11 mouse cellular contexts compared by ENCODE assay signal in the genomic region with DNA sequence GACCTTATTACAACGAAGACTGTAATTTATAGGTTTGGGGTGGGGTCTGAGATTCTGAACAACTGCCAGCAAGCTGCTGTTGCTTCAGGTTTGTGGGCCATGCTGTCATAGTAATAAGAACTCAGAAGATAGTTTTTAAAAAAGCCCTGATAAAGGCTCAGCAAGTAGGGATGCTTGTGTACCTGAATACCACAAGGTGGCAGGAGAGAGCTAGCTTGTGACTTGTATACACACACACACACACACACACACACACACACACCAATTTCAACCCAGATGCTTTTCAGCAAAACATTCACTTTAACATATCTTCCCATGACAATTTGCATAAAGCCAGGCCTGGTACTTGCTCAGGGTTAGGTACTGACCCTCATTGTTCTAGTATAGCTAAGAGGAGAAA. TPM values are rescaled to one million over a fixed set of nuclear protein-coding genes. Genes with fewer than 3 reads are reported as not detected.
DNase-seq lines count a peak whose midpoint lies in the region; ATAC-seq and TF ChIP-seq lines count a peak whose summit lies in the region.
"Had no signal": no experiment of that assay in that cellular context is flagged by ENCODE, and none has a peak within 500 bp of the region (broad histone marks: within the 10 kb centered on the region; RNA-seq: fewer than 3 reads in every experiment).

No protein-coding gene starts in this region.

- 0 out of 2 replicates have a peak, but pooled peaks have one; percentile 46 for ATAC-seq in hindbrain, postnatal 0 days
- ATAC-seq in hindbrain, embryonic 12.5 days (ENCODE audit: low FRiP score): no peak
- no peak for ATAC-seq in midbrain, postnatal 0 days (ENCODE audit: low FRiP score)
- no peak for ATAC-seq in activated CD4-positive, CD25-positive, alpha-beta regulatory T cell, adult 4 months

- no peaks in the 10 kb centered on the region for H3K27me3 ChIP-seq in hindbrain, postnatal 0 days (ENCODE audit: insufficient read depth, low read length)
- 0 out of 2 replicates have a peak, but pooled peaks cover 3% of the 10 kb centered on the region for H3K27me3 ChIP-seq in hindbrain, embryonic 12.5 days
- no peaks in the 10 kb centered on the region for H3K27me3 ChIP-seq in midbrain, postnatal 0 days (ENCODE audit: insufficient read depth, low read length)
- H3K27me3 ChIP-seq in midbrain, embryonic 10.5 days (ENCODE audit: low read depth, poor library complexity, severe bottlenecking): 0 out of 2 replicates have a peak, but pooled peaks cover 8% of the 10 kb centered on the region
- H3K27me3 ChIP-seq in splenic B cell, adult 2 months (ENCODE audit: control insufficient read depth, insufficient read depth, low read length, poor library complexity, severe bottlenecking): no peaks in the 10 kb centered on the region

- no peak overlapping the region for H3K27ac ChIP-seq in hindbrain, postnatal 0 days
- H3K27ac ChIP-seq in hindbrain, embryonic 12.5 days: no peak overlapping the region
- no peak overlapping the region for H3K27ac ChIP-seq in midbrain, postnatal 0 days (ENCODE audit: low read depth, low read length)
- no peak overlapping the region for H3K27ac ChIP-seq in midbrain, embryonic 10.5 days (replicated peaks)

- H3K4me3 ChIP-seq in hindbrain, postnatal 0 days (ENCODE audit: low read length): no peak overlapping the region
- no peak overlapping the region for H3K4me3 ChIP-seq in hindbrain, embryonic 12.5 days
- H3K4me3 ChIP-seq in midbrain, postnatal 0 days (ENCODE audit: low read depth, low read length): no peak overlapping the region
- no peak overlapping the region for H3K4me3 ChIP-seq in midbrain, embryonic 10.5 days

- H3K4me1 ChIP-seq in hindbrain, postnatal 0 days (ENCODE audit: insufficient read depth, low read length): no peaks in the 10 kb centered on the region
- no peaks in the 10 kb centered on the region for H3K4me1 ChIP-seq in hindbrain, embryonic 12.5 days
- no peaks in the 10 kb centered on the region for H3K4me1 ChIP-seq in midbrain, postnatal 0 days (ENCODE audit: insufficient read depth, low read length)
- H3K4me1 ChIP-seq in midbrain, embryonic 10.5 days: no peaks in the 10 kb centered on the region

- DNase-seq in hindbrain, postnatal 0 days (ENCODE audit: low spot score): peak; percentile 89
- DNase-seq in midbrain, postnatal 0 days (ENCODE audit: low spot score): peak; percentile 89
- no peak for DNase-seq in midbrain, embryonic 10.5 days (ENCODE audit: low spot score)
- peak; percentile 81 for DNase-seq in brain, embryonic 14.5 days (ENCODE audit: low read depth)
- peak; percentile 36 for DNase-seq in splenic B cell, adult 2 months (ENCODE audit: low read depth, low spot score)
- DNase-seq in gastrocnemius, adult 18-20 months (ENCODE audit: low spot score): no peak
- DNase-seq: heart, adult 11 months; thymus, postnatal 36 days had no signal

- H3K9ac ChIP-seq in hindbrain, postnatal 0 days (replicated peaks; ENCODE audit: low read length): no peak overlapping the region
- H3K9ac ChIP-seq in hindbrain, embryonic 12.5 days: no peak overlapping the region
- no peak overlapping the region for H3K9ac ChIP-seq in midbrain, postnatal 0 days (replicated peaks; ENCODE audit: low read length, poor library complexity, severe bottlenecking)

- 47% methylated on average over 1 of the region's 1 CpGs for WGBS in hindbrain, postnatal 0 days
- WGBS in hindbrain, embryonic 12.5 days: 69% methylated on average over 1 of the region's 1 CpGs
- 31% methylated on average over 1 of the region's 1 CpGs for WGBS in midbrain, postnatal 0 days
- 33% methylated on average over 1 of the region's 1 CpGs for WGBS in midbrain, embryonic 10.5 days

- no peak overlapping the region for H3K4me2 ChIP-seq in hindbrain, postnatal 0 days (ENCODE audit: low read depth, low read length)
- no peak overlapping the region for H3K4me2 ChIP-seq in hindbrain, embryonic 12.5 days (replicated peaks)
- H3K4me2 ChIP-seq in midbrain, postnatal 0 days (ENCODE audit: low read depth, low read length, poor library complexity, severe bottlenecking): no peak overlapping the region

- no peak for TF ChIP-seq POLR2A in brain, embryonic 14.5 days (IDR thresholded peaks at IDR 0.05; ENCODE audit: borderline replicate concordance, extremely low read depth, insufficient read depth, insufficient read length, poor library complexity, severe bottlenecking)

- no peaks in the 10 kb centered on the region for H3K9me3 ChIP-seq in hindbrain, postnatal 0 days (ENCODE audit: low read length)
- H3K9me3 ChIP-seq in hindbrain, embryonic 12.5 days (replicated peaks): no peaks in the 10 kb centered on the region
- H3K9me3 ChIP-seq in midbrain, postnatal 0 days (ENCODE audit: low read length): no peaks in the 10 kb centered on the region
- H3K9me3 ChIP-seq in midbrain, embryonic 10.5 days (replicated peaks): no peaks in the 10 kb centered on the region

- H3K36me3 ChIP-seq in hindbrain, postnatal 0 days (ENCODE audit: insufficient read depth, low read length): no peaks in the 10 kb centered on the region
- H3K36me3 ChIP-seq in hindbrain, embryonic 12.5 days: no peaks in the 10 kb centered on the region
- H3K36me3 ChIP-seq in midbrain, postnatal 0 days (ENCODE audit: insufficient read depth, low read length): no peaks in the 10 kb centered on the region
- H3K36me3 ChIP-seq in midbrain, embryonic 10.5 days: no peaks in the 10 kb centered on the region
- no peaks in the 10 kb centered on the region for H3K36me3 ChIP-seq in splenic B cell, adult 2 months (ENCODE audit: control insufficient read depth, insufficient read depth, low read length, poor library complexity, severe bottlenecking)

- peak; percentile 88 for TF ChIP-seq CTCF in hindbrain, postnatal 0 days (IDR thresholded peaks at IDR 0.05; ENCODE audit: low read depth)
- TF ChIP-seq CTCF in midbrain, postnatal 0 days (IDR thresholded peaks at IDR 0.05): peak; percentile 87
- TF ChIP-seq CTCF in brain, embryonic 14.5 days (IDR thresholded peaks at IDR 0.05; ENCODE audit: borderline replicate concordance, extremely low read depth, insufficient read depth, insufficient read length): peak; percentile 54; the same call in 1 of the 2 replicates

RNA-seq across cellular contexts. Expression of a gene that starts 46.0 kb away (rescaled TPM):
- 54.1 and 59.4 TPM in 2 replicates for total RNA-seq in hindbrain, postnatal 0 days (2014; rRNA removed)
- 102 and 106 TPM in 2 replicates for polyA plus RNA-seq in hindbrain, postnatal 0 days (2015; fragmentation: Nextera tagmentation; extraction: Ambion mirVana)
- 115 and 124 TPM in 2 replicates for polyA plus RNA-seq in hindbrain, embryonic 12.5 days (2016; fragmentation: Nextera tagmentation; extraction: Ambion mirVana)
- 49.5 and 78.1 TPM in 2 replicates for total RNA-seq in midbrain, postnatal 0 days (2014; rRNA removed)
- 101 and 110 TPM in 2 replicates for polyA plus RNA-seq in midbrain, postnatal 0 days (2015; fragmentation: Nextera tagmentation; extraction: Ambion mirVana)
- 143 and 150 TPM in 2 replicates for polyA plus RNA-seq in midbrain, embryonic 10.5 days (2016; fragmentation: Nextera tagmentation; extraction: Ambion mirVana)
- polyA plus RNA-seq in brain, embryonic 14.5 days (2012; rRNA removed): 64.6 and 72.0 TPM in 2 replicates
- total RNA-seq in gastrocnemius, adult 18-20 months (2021): 10 to 100 TPM; 34.5 to 36.7 TPM
- 10 to 100 TPM; 84.0 to 93.8 TPM for polyA plus RNA-seq in activated CD4-positive, CD25-positive, alpha-beta regulatory T cell, adult 4 months (2017; shearing (Covaris generic))

RNA-seq across cellular contexts. Expression of a gene that starts 57.0 kb away (rescaled TPM):
- not detected in 2 replicates for total RNA-seq in hindbrain, postnatal 0 days (2014; rRNA removed)
- 0.18 TPM in 1 of 2 replicates, not detected in the other for polyA plus RNA-seq in hindbrain, postnatal 0 days (2015; fragmentation: Nextera tagmentation; extraction: Ambion mirVana)
- 0.27 TPM in 1 of 2 replicates, not detected in the other for polyA plus RNA-seq in hindbrain, embryonic 12.5 days (2016; fragmentation: Nextera tagmentation; extraction: Ambion mirVana)
- not detected in 2 replicates for total RNA-seq in midbrain, postnatal 0 days (2014; rRNA removed)
- polyA plus RNA-seq in midbrain, postnatal 0 days (2015; fragmentation: Nextera tagmentation; extraction: Ambion mirVana): 0.22 and 0.27 TPM in 2 replicates
- not detected in 2 replicates for polyA plus RNA-seq in midbrain, embryonic 10.5 days (2016; fragmentation: Nextera tagmentation; extraction: Ambion mirVana)
- 0.10 TPM in 1 of 2 replicates, not detected in the other for polyA plus RNA-seq in brain, embryonic 14.5 days (2012; rRNA removed)
- not detected for total RNA-seq in gastrocnemius, adult 18-20 months (2021)
- not detected for polyA plus RNA-seq in activated CD4-positive, CD25-positive, alpha-beta regulatory T cell, adult 4 months (2017; shearing (Covaris generic))
- polyA plus RNA-seq: neural tube, embryonic 11.5 days had no signal

RNA-seq across cellular contexts. Expression of a gene that starts 57.6 kb away (rescaled TPM):
- total RNA-seq in hindbrain, postnatal 0 days (2014; rRNA removed): not detected in 2 replicates
- polyA plus RNA-seq in hindbrain, postnatal 0 days (2015; fragmentation: Nextera tagmentation; extraction: Ambion mirVana): 0.21 and 0.26 TPM in 2 replicates
- 0.17 TPM in 1 of 2 replicates, not detected in the other for polyA plus RNA-seq in hindbrain, embryonic 12.5 days (2016; fragmentation: Nextera tagmentation; extraction: Ambion mirVana)
- 0.93 TPM in 1 of 2 replicates, not detected in the other for total RNA-seq in midbrain, postnatal 0 days (2014; rRNA removed)
- polyA plus RNA-seq in midbrain, postnatal 0 days (2015; fragmentation: Nextera tagmentation; extraction: Ambion mirVana): 0.25 and 0.27 TPM in 2 replicates
- not detected in 2 replicates for polyA plus RNA-seq in midbrain, embryonic 10.5 days (2016; fragmentation: Nextera tagmentation; extraction: Ambion mirVana)
- 0.09 TPM in 1 of 2 replicates, not detected in the other for polyA plus RNA-seq in brain, embryonic 14.5 days (2012; rRNA removed)
- not detected for total RNA-seq in gastrocnemius, adult 18-20 months (2021)
- polyA plus RNA-seq in activated CD4-positive, CD25-positive, alpha-beta regulatory T cell, adult 4 months (2017; shearing (Covaris generic)): under 1 TPM; 0.40 to 0.46 TPM
- polyA plus RNA-seq: neural tube, embryonic 11.5 days had no signal

Comparison
In these comparisons a context has a peak if more than half of its experiments do, and no peak if none do; other contexts are left out.
1. DNase-seq: peak in hindbrain, postnatal 0 days (single experiment), midbrain, postnatal 0 days (single experiment), brain, embryonic 14.5 days (single experiment) and splenic B cell, adult 2 months (single experiment); none in midbrain, embryonic 10.5 days (single experiment) and gastrocnemius, adult 18-20 months (single experiment).
2. Peak in every context shown above with its lines, with median percentiles within 50 percentile points of each other: CTCF ChIP-seq.